9 mouse cellular contexts compared by ENCODE assay signal in the genomic region with DNA sequence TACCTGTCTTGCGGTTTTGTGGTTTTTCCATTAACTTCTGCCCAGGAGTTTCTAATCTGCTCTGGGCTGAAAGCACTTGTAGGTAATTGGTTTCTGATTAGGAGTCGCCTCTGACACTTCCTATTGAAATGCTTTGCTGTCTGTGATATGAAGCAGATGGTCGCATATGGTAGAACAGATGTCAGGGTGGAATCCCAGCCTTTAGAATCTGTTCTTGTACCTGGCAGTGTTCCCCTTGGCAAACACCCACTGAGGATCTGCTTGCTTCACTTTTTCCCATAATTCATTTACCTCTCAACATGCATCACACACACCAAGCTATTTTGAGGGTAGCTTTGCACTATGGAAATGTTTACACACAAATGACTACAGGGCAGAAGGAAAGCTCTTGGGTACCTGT. TPM values are rescaled to one million over a fixed set of nuclear protein-coding genes. Genes with fewer than 3 reads are reported as not detected.
DNase-seq lines count a peak whose midpoint lies in the region; ATAC-seq and TF ChIP-seq lines count a peak whose summit lies in the region.
"Had no signal": no experiment of that assay in that cellular context is flagged by ENCODE, and none has a peak within 500 bp of the region (broad histone marks: within the 10 kb centered on the region; RNA-seq: fewer than 3 reads in every experiment).

No protein-coding gene starts in this region.

- peaks cover 7% of the 10 kb centered on the region for H3K4me1 ChIP-seq in cerebellum, adult 2 months (ENCODE audit: control insufficient read depth, insufficient read depth, low read length)
- H3K4me1 ChIP-seq in heart, embryonic 13.5 days, result peaks cover 58% of the 10 kb centered on the region

- H3K36me3 ChIP-seq in heart, embryonic 13.5 days, result no peaks in the 10 kb centered on the region

- intact Hi-C loops in left cerebral cortex, postnatal 25 days (cut with DNase I), result no loop called here

- H3K4me3 ChIP-seq in cerebellum, adult 2 months (replicated peaks; ENCODE audit: insufficient read depth, low read depth, low read length), result no peak overlapping the region
- H3K4me3 ChIP-seq in heart, embryonic 13.5 days, result no peak overlapping the region

- H3K27ac ChIP-seq in cerebellum, adult 2 months (ENCODE audit: insufficient read depth, low read length), result no peak overlapping the region
- peak overlapping the region; percentile 42 for H3K27ac ChIP-seq in heart, embryonic 13.5 days (replicated peaks)
- H3K27ac ChIP-seq: kidney, postnatal 0 days had no signal

- no peak overlapping the region for H3K9ac ChIP-seq in heart, embryonic 13.5 days

- H3K4me2 ChIP-seq in heart, embryonic 13.5 days, result peak overlapping the region; percentile 22

- no peak for TF ChIP-seq POLR2A in cerebellum, adult 2 months (IDR thresholded peaks at IDR 0.05; ENCODE audit: borderline replicate concordance, insufficient read depth, low read length)

- DNase-seq in gastrocnemius, adult 18-20 months (ENCODE audit: low spot score), result peak; percentile 34
- DNase-seq in gastrocnemius, postnatal 10 days, result no peak
- peak; percentile 91 to 97 for DNase-seq in cerebellum, adult 2 months
- DNase-seq in left cerebral cortex, postnatal 25 days (ENCODE audit: low spot score in 2 of 2), result peak; percentile 59 to 88
- DNase-seq in adrenal gland, adult (ENCODE audit: inconsistent age in 2 of 2, low spot score in 1 of 2), result no peak
- DNase-seq in kidney, postnatal 25 days, result no peak
- no peak for DNase-seq in thymus, postnatal 10 days (ENCODE audit: low spot score in 2 of 2)

- H3K9me3 ChIP-seq in heart, embryonic 13.5 days, result no peaks in the 10 kb centered on the region

- no peak for TF ChIP-seq CTCF in cerebellum, adult 2 months (IDR thresholded peaks at IDR 0.05; ENCODE audit: borderline replicate concordance, insufficient read depth, low read depth, low read length)

- H3K27me3 ChIP-seq in cerebellum, adult 2 months (ENCODE audit: control insufficient read depth, insufficient read depth, low read length), result no peaks in the 10 kb centered on the region; the same call in 1 of the 2 replicates
- H3K27me3 ChIP-seq in heart, embryonic 13.5 days (replicated peaks), result no peaks in the 10 kb centered on the region

- ATAC-seq in heart, embryonic 13.5 days (ENCODE audit: extremely low read depth, insufficient number of reproducible peaks, low FRiP score, low TSS enrichment), result no peak; the same call in 1 of the 2 replicates

- 2% methylated on average over 3 of the region's 3 CpGs for WGBS in cerebellum, adult 2 months
- WGBS in heart, embryonic 13.5 days, result 11% methylated on average over 3 of the region's 3 CpGs

RNA-seq across cellular contexts. Expression of a gene that starts 44.2 kb away (rescaled TPM):
- 10 to 100 TPM; 27.7 to 28.5 TPM for total RNA-seq in gastrocnemius, adult 18-20 months (2021)
- total RNA-seq in gastrocnemius, postnatal 10 days (2021), result 10 to 100 TPM; 30.3 to 37.2 TPM
- polyA plus RNA-seq in cerebellum, adult 2 months (2012; rRNA removed), result 13.2 and 13.5 TPM in 2 replicates
- polyA plus RNA-seq in heart, embryonic 13.5 days (2015; fragmentation: Nextera tagmentation; extraction: Ambion mirVana), result 15.0 and 16.1 TPM in 2 replicates
- 10 to 100 TPM; 14.4 to 21.6 TPM for total RNA-seq in left cerebral cortex, postnatal 25 days (2021)

Comparison
In these comparisons a context has a peak if more than half of its experiments do, and no peak if none do; other contexts are left out.
1. DNase-seq: peak in gastrocnemius, adult 18-20 months (single experiment), cerebellum, adult 2 months (2 of 2) and left cerebral cortex, postnatal 25 days (2 of 2); none in gastrocnemius, postnatal 10 days (single experiment), adrenal gland, adult (0 of 2), kidney, postnatal 25 days (0 of 2) and thymus, postnatal 10 days (0 of 2).